Mouse (Mus musculus) heart, adult 9 months (tissue): Measurements from ENCODE around the gene Snrpc.

ENCODE experiments used
- DNase-seq, 2 experiments: peaks; one replicate each; pipeline ENCODE4 v3.0.0; 2022; ENCODE audit warnings: low spot score in 2 of 2

Gene Snrpc

DNA sequence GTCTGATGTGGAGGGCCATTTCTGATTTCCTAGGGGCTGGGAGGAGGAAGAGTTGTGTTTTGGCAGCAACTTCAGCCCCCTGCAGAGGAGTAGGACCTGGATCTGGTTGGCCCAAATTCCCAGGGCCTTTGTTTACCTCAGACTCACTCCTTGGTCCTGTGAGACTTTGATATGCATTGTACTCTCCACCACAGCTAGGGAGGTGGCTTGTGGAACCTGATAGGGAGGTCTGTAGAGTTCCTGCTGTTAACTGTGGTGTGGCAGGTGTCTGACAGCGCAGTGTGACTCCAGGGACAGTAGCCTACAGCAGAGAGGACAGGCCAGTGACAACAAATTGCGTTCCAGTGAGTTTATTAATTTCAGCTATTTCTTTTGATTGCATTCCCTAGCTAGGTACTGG is 21.2 kb downstream of the Snrpc start:
- no peak for DNase-seq

DNA sequence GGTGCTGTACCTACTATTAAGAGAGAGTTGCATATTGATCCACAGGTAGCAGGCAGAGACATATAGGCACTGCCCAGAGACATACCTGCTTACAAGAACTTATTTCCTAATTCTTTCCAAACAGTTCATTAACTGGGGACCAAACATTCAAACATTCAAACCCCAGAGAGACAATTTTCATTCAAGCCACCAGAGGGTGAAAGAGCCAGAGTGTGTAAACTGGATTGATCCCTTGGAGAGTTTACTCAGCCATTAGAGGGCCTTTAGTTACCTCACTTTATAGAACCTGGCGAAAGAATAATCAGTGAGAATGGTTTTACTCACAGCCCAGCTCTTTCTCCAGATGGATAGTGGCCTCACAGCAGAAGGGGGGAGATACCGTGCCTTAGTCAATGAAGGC is 27.5 kb downstream of the Snrpc start:
- DNase-seq, result no peak

DNA sequence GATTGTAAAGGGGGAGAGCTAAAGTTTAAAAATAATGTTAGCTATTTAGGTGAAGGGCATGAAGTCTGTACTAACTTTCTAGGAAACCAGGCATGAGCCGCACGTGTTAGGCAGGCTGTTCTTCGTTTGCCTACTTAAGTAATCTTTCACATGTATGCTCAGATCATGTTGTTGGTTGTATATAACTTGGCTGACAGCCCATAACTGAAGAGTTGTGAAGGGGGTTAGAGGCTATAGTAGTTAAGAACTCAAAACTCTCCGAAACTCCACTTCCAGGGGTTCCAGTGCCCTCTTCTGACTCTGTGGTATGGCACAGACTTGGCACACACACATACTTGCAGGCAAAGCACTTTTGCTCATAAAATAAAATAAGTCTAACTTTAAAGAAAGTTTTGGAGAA is 28.8 kb downstream of the Snrpc start:
- DNase-seq, result no peak

DNA sequence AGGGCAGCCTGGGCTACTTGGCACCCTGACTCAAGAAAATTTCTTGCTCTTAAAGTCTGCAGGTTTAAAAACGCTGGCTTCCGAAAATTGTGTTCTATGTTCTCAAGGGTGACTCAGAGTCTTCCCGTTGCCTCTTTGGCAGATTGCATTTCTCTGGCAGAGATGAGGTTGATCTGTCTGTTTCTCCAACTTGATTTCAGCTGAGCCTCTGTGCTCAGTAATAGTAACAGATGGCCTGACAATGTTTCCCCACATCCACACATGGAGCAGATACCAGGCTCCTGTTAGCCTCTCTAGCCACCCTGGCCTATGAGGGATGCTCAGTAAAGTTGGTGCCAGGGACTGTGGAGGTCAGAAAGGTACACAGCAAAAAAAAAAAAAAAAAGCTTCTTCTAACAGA is 33.9 kb downstream of the Snrpc start:
- DNase-seq, result no peak

DNA sequence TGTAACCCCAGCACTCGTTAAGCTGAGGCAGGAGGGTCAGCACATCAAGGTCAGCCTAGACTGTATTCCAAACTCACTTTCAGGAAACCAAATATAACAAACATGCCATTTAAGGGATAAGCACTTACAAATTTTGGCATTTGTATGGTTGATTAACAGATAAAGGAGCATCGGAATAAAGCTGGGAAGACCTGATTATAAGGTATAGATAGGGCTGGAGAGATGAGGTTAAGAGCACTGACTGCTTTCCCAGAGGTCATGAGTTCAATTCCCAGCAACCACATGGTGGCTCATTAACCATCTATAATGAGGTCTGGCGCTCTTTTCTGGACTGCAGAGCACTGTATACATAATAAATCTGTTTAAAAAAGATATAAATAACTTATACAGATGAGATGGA is 35.6 kb downstream of the Snrpc start:
- no peak for DNase-seq

DNA sequence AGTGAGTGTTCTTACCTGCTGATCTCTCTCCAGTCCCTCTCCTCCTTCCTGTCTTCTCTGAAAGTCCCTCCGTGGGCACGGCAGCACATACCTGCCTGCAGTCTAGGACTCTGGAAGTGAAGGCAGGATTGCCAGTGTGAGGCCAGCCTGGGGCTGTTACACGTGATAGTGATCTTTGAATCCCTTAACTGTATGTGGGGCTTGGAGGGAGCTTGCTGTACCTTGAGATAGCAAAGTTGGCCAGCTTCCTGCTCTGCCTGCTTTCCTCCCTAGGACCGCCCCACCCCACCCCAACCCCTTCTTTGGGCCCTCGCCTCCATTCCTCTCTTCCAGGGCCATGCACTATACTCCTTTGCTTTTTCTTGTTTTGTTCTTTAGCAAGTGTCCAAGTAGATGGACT is 36.6 kb downstream of the Snrpc start:
- no peak for DNase-seq

DNA sequence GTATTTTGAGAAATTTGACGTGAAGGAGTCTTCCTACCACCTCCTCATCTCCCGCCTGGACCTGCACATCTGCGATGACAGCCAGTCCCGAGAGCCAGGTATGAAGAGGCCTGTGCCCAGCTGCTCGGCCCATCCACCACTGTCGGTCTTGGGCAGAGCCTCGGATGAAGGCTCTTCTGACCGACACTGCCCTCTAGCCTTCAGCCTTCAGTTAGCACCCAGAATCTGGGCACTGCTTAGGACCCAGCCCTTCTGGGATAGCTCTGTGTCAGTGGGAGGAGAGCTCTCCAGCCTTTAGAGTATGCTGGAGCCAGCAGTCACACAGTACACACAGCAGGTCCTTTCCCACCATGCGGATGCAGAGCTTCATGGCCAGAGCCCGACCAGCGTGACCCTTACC is 43.6 kb downstream of the Snrpc start:
- no peak for DNase-seq

DNA sequence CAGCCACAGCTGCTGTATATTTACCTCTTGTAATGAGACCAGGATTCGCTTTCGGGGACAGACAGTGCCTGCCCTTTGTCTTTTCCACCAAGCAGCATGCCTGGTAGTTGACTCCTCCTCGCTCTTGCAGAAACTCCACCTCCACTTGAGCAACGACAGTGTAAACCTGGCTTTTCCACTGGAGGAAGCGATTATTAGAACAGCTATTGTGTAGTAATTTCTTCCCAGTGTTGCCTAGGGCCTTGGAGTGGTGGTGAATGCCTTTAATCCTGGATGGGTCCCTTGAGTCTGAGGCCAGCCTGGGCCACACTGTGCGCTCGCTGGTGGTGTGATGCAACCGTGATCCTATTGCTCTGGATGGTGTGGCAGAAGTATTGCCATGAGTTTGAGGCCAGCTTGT is 45.2 kb downstream of the Snrpc start:
- DNase-seq, result no peak

DNA sequence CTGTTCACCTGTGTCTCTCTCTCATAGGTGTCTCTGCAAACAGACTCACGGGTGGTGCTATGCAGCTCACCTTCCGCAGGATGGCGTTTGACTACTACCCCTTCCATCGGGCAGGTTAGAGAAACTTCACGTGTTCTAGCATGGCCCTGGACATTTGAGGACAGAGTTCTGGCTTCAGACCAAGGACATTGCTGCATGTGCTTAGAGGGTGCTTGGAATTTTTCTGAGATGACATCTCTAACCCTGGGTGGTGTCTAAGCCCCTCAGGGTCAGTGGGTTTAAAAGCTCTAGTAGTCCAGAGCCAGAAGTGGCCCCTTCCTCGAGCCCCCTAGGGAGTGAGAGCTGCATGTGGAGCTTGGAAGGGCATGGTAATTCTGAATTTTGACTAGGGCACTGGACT is 46.0 kb downstream of the Snrpc start:
- no peak for DNase-seq

DNA sequence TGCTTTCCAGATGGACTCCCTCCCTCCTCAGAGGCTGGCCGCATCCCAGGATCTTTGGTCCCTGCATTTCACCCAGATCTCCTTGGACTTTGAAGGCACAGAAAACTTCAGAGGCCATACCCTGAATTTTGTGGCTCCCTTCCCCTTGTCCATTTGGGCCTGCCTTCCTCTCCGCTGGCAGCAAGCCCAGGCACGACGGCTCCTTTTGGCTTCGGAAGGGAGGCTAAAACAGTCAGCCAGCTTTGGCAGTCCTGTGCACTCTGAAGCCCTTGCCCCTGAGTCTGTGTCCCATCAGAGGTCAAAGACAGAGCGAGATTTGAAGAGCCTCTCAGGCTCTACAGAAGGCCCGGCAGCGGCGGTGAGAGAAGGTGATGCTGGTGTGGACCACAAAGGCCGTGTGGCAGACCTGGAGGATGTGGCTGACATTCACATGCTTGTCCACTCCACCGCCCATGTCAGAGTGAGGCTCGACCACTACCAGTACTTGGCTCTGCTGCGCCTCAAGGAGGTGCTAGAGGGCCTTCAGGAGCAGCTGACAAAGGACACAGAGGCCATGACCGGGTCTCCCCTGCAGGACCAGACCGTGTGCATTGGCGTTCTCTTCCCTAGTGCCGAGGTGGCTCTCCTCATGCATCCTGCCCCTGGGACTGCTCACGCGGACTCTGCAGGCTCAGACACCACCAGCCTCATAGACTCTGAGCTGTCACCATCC is 48.7 kb downstream of the Snrpc start:
- peak; percentile 19 to 36 for DNase-seq
